Mouse (Mus musculus) frontal cortex, adult 2 months (tissue): ENCODE data around the gene Prlhr. TPM values are rescaled to one million over a fixed set of nuclear protein-coding genes. Genes with fewer than 3 reads are reported as not detected.

Experiments
- DNase-seq, 2 experiments: peaks; one replicate each; pipeline ENCODE4 v3.0.0; 2022; ENCODE audit warnings: low spot score in 1 of 2; ENCODE audit errors: extremely low spot score in 1 of 2
- polyA plus RNA-seq: library from polyadenylated mRNA; depleted of rRNA; stranded (reverse); fragments of >200 nt; gene quantifications from 2 replicates; pipeline ENCODE4 v1.2.3, GENCODE M21; 2012; rRNA removed

Prlhr gene
- 0.06 TPM in 1 of 2 replicates, not detected in the other for polyA plus RNA-seq

- DNase-seq = no peak
These were observed at the start of gene Prlhr for GRCm38 (mm10) chr19:60468254-60468762. Gene Prlhr, minus strand, starts transcription at chr19:60468304.

DNA sequence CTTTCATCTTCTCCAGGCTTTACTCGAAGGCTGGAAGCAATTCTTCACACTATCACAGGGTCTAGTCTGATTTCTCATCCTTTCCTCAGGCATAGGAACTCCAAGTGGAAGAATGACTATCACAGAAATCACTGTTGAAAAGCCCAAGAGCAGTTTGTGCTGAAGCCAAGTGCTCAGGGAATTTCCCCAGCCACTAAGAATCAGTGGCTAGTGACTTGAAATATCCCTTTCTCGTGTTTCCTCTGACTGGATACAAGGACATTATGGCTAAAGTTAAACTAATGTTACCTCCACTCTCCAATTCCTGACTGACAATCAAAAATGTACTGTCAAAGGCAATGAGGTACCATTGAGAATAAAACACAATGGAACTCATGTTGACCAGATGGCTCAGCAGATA, 47.0 kb upstream of the Prlhr start:
- DNase-seq = no peak

DNA sequence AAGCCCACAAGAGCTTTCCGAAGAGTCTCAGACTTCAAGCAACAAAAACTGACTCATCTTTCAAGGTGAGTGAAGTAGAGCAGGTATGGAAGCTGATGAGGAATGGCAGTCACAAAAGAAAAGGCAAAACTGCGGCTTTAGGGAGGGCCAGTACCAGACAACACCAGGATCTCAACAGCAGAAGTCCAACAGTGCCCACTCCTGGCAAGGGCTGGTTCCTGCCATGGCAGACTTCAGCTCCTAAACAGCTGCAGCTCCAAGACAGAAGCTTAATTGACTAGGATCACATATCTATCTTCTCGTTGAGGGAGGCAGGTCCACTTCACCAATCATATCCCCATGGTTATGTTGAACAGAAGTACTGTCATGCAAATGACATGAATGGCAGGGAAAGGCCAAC, 45.3 kb upstream of the Prlhr start:
- peak in 1 of 2 experiments; percentile 34 for DNase-seq

DNA sequence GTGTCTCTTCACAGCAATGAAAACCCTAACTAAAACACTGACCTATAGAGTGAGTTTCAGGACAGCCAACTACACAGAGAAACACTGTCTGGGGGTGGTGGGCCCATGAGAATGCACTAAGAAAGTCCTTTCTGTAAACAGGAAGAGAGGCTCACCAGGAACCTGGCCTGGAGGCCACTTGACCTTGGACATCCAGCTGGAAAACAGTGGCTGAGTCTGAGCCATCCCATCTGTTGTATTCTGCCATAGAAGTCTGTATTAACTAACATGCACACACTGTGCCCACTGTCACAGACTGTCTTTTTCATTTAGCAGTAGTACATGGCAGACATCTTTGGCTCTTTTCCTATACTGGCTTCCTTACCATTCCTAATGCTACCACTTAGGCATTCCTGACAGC, 32.1 kb upstream of the Prlhr start:
- no peak for DNase-seq

DNA sequence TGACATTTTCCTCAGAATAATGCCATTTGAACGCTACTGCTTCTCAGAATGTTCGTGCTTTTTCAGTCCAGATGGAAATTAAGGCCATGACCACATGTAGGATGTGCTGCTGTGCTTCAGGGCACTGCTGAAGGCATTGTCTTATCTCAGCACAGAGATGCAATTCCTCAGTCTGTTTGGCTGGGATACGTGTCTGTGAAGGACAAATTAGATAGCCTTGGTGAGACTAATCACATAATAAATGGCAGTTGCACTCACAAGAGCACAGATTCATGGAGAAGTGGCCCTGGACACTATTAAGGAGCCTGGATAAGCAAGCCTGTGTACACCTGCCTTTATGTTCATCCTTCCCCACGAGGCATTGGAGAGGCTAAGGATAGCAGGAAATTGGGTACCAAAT, 29.1 kb upstream of the Prlhr start:
- no peak for DNase-seq

DNA sequence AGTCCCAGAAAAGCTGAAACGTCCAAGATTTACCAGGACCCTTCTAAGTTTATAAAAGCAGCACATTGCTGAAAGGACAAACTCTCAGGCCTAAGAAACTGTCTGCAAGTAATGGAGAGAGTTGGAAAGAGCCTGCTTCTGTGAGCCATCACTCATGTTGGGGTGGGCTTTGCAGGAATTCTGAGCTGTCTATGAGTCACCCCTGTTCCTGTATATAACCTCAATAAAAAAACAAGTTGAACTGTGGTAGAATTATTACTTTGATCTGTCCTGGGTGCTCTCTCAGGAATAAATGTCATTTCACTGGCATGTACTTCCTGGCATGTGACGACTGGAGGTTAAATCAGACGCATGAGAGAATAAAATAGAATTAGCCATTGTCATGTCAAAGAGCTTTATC, 27.7 kb upstream of the Prlhr start:
- no peak for DNase-seq

GRCm38 (mm10) chr19:60489566-60489965, 21.5 kb upstream of the Prlhr start:
- no peak for DNase-seq

DNA sequence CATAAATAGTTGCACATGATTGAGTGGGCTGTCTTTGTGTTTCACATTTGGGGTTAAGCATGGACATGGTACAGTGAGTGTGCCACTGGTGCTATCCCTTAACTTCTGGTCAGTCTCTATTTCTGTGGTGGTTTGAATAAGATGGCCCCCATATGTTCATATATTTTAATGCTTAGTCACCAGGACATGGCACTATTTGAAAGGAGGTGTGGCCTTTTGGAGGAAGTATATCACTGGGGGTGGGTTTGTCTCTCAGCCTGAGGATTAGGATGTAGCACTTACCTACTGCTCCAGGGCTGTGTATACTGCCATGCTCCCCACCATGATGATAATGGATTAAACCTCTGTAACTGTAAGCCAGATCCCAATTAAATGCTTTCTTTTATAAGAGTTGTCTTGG, 17.2 kb upstream of the Prlhr start:
- no peak for DNase-seq

DNA sequence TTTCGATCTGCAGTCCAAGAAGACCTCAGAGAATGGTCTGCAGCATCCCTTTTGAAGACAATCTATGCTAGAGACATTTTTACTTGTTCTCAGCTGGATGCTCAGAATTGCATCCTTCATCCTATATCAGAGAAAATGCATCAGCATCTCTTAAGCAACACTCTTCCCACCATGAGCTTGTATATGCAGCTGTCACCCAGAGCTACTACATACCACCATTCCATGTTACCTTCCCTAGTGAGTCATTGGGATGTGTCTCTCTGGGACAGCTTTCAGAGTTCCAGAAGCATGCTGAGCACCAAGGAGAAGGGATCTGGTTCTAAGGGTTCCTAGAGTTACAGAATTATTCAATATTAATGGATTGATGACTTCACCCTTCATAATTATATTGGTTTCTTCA, 10.8 kb upstream of the Prlhr start:
- DNase-seq = no peak

- DNase-seq = no peak
These were observed 9.7 kb upstream of the Prlhr start for GRCm38 (mm10) chr19:60477788-60478187.

DNA sequence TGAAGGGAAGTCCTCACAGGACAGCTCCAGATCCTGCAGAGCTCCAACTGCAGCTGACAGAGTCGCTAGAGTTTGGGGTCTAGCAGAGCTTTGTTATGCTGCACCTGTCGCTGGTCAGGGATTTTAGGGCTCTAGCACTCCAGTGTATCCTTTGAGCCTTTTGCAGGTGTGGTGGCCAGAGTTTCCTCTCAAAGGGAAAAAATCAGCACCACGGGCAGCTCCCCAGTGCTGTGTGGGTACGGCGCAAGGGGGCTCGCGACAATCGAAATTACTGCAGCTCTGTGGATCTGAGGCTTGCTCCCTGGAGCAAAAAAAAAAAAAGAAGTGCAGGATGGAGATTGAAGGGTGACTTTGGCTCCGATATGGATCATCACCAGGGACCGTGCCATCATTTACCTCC, 742 bp upstream of the Prlhr start:
- no peak for DNase-seq

GRCm38 (mm10) chr19:60467588-60468007, 506 bp downstream of the Prlhr start:
- no peak for DNase-seq

DNA sequence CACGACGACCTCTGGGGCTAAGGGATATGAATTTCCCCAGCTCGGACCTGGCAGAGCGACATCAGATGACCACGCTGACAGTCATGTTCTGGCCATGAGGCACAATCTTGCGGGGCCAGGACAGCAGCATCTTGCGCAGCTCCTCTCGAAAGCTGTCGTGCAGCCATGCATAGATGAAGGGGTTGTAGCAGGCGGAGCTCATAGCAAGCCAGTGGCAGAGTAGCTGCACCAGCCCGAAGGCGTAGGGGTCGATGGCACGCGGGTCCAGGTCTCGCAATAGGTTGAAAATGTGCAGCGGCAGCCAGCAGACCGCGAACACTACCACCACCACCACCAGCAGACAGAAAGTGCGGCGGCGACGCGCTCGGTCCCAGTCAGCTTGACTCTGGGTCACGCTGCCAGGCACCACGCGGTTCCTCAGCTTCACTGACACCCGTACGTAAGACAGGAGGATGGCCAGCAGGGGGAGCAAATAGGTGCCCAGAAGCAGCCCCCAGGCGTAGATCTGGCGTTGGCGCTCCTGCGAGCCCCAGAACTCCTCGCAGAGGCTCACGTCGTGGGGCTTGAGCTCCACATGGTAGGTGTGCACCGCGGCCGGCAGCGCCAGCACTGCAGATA, 1.0 kb downstream of the Prlhr start:
- DNase-seq = peak in 1 of 2 experiments; percentile 69

GRCm38 (mm10) chr19:60465726-60466125, 2.4 kb downstream of the Prlhr start:
- no peak for DNase-seq

- peak; percentile 72 to 91 for DNase-seq
These were observed 4.2 kb downstream of the Prlhr start for GRCm38 (mm10) chr19:60463896-60464295.

DNA sequence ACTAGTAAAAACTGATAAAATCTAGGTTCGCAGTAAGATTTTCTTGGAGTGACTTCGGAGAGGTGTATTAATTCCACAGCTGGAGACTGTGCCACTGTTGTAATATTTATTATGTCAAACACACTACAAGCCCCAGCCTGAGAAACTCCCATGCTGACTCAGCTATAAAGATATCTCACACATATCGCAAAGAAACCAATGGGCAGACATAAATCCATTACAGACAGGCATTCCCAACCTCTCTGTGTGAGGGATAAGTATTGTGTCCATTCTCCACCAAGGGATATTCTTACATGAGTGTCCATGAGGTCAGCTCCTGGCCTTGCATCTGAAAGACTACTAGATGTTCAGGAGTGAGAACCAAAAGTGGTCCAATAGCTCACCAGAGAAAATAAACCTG, 4.7 kb downstream of the Prlhr start:
- DNase-seq = no peak

DNA sequence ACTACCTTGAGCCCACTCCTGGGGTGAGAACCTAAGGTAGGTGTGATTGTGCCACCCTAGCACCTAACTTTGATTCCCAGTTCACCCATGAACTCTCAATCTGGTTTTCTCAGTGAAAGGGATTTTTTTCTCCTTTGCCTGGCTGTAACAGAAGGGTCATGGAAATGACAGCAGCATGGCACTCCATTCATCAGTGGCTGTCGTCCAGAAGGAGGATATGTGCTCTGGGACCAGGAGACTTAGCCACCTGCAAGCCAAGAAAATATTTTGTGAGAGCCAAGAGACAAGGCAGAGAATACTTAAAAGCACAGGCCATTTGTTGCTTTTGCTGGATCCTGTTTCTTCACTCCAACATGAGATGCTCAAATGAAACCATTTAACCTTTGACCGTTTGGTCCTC, 6.6 kb downstream of the Prlhr start:
- DNase-seq = no peak

DNA sequence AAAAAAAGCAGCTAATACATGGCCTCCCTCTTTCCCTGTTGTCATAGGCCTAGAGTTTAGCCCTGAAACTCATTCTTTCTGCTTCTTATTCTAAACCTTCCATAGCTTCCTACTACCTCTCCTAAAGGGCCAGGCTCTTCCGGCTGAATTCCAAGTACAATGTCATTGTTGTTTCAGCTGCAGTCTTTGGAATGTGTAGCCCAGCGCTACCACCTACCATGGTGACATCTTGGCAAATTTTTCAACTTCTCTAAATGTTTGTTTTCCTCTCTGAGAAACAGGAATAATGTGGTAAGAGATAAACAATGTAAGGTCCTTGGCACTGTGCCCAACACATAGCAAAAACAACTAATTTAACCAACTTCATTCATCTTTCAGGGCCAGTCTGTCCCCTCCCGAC, 8.4 kb downstream of the Prlhr start:
- DNase-seq = no peak

- DNase-seq = no peak
These were observed 9.0 kb downstream of the Prlhr start for GRCm38 (mm10) chr19:60459071-60459470.

DNA sequence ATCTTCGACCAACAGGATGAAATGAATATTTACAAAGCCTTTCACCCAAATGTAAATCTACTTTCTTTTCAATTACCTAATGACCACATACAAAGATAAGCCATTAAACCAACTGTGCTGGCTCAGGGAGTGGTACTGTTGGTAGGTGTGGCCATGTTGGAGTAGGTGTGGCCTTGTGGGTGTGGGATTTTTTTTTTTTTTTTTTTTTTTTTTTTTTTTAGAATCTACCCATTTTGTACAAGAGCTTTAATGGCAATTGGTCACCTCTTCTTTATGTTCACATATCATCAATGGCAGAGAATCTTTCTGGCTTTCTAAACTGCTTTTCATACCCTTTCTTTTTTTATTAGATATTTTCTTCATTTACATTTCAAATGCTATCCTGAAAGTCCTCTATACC, 12.3 kb downstream of the Prlhr start:
- DNase-seq = no peak

DNA sequence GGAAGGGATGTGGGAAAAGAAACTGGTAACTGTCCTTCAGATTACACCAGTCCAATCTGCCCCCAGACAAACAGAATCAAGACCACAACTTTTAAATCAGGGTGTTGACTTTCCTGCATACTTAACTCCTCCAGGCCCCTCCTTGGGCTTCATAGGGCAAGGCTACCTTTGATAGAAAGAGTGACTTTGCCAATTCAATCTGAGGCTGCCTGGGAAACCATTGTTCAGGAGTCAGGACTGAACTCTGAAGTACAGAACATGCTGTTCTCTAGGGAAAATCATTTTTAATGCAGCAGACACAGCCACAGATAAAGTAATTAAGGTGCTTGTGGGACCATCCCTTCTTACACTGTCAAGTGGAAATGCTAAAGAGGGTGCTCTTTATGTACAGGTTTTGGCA, 27.6 kb downstream of the Prlhr start:
- DNase-seq = no peak

DNA sequence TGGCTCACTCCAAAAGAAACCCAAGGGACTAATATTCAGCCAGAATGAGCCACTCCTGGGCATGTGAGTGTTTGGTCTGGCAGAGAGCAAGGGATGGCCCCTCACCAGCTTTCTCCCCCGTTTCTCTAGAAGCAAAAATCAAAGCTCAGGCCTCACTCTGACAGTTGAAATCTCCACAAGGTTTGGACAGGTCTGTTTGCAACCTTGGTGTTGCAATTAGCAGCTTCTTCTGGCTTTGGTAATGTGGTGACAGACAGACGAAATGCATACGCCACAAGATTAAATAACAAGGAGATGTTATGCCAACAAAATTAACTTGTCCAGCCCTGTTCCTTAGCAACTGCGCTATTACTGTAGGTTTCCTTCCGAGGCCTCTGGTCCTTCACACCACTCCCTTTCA, 28.0 kb downstream of the Prlhr start:
- no peak for DNase-seq
